Comparison of ENCODE assay signal across 20 mouse cellular contexts in genomic region chr1:127596143-127596542, GRCm38 (mm10).
DNase-seq lines count a peak whose midpoint lies in the region; ATAC-seq and TF ChIP-seq lines count a peak whose summit lies in the region.
"Had no signal": no experiment of that assay in that cellular context is flagged by ENCODE, and none has a peak within 500 bp of the region (broad histone marks: within the 10 kb centered on the region; RNA-seq: fewer than 3 reads in every experiment).

No protein-coding gene starts in this region.

- intact Hi-C loops in heart, adult 2 months (cut with DNase I): no loop called here
- intact Hi-C loops in gastrocnemius, adult 2 months (cut with DNase I): no loop called here

- peaks cover 3% of the 10 kb centered on the region; the same call in 1 of the 2 replicates for H3K36me3 ChIP-seq in heart, adult 2 months (ENCODE audit: control insufficient read depth, insufficient read depth, low read length)
- H3K36me3 ChIP-seq in heart, embryonic 11.5 days (ENCODE audit: control insufficient read depth, insufficient read depth, low read length): no peaks in the 10 kb centered on the region
- no peaks in the 10 kb centered on the region for H3K36me3 ChIP-seq in forebrain, embryonic 14.5 days (ENCODE audit: control insufficient read depth, insufficient read depth, low read length)
- H3K36me3 ChIP-seq: embryonic facial prominence, embryonic 12.5 days; forebrain, embryonic 15.5 days; hindbrain, embryonic 12.5 days; limb, embryonic 15.5 days; liver, embryonic 15.5 days had no signal

- no peak for ATAC-seq in heart, embryonic 11.5 days (replicated peaks; ENCODE audit: insufficient number of reproducible peaks, low FRiP score, low TSS enrichment)
- ATAC-seq in megakaryocyte progenitor cell, adult 5-6 weeks (replicated peaks; ENCODE audit: poor library complexity): peak; percentile 23; the same call in 1 of the 2 replicates
- ATAC-seq in forebrain, embryonic 14.5 days: no peak
- ATAC-seq: forebrain, embryonic 15.5 days; inflammation-experienced regulatory T-cells, adult 6 months; lung, postnatal 0 days had no signal

- no peaks in the 10 kb centered on the region; the same call in 1 of the 2 replicates for H3K4me1 ChIP-seq in heart, adult 2 months (ENCODE audit: control insufficient read depth, insufficient read depth, low read length)
- peaks cover 14% of the 10 kb centered on the region; the same call in 1 of the 2 replicates for H3K4me1 ChIP-seq in heart, embryonic 11.5 days (ENCODE audit: control insufficient read depth, insufficient read depth, low read length)
- no peaks in the 10 kb centered on the region for H3K4me1 ChIP-seq in forebrain, embryonic 14.5 days (ENCODE audit: control insufficient read depth, insufficient read depth, low read length)
- H3K4me1 ChIP-seq: embryonic facial prominence, embryonic 12.5 days; forebrain, embryonic 15.5 days; hindbrain, embryonic 12.5 days; limb, embryonic 15.5 days; liver, embryonic 15.5 days had no signal

- peak overlapping the region; percentile 21; the same call in 1 of the 2 replicates for H3K4me2 ChIP-seq in heart, embryonic 11.5 days
- no peak overlapping the region for H3K4me2 ChIP-seq in forebrain, embryonic 14.5 days (ENCODE audit: low read length)
- H3K4me2 ChIP-seq: embryonic facial prominence, embryonic 12.5 days; forebrain, embryonic 15.5 days; hindbrain, embryonic 12.5 days; limb, embryonic 15.5 days; liver, embryonic 15.5 days had no signal

- H3K9me3 ChIP-seq in heart, embryonic 11.5 days (replicated peaks; ENCODE audit: control insufficient read depth, low read length): no peaks in the 10 kb centered on the region
- H3K9me3 ChIP-seq in forebrain, embryonic 14.5 days (replicated peaks; ENCODE audit: control insufficient read depth, low read length): no peaks in the 10 kb centered on the region
- H3K9me3 ChIP-seq: embryonic facial prominence, embryonic 12.5 days; forebrain, embryonic 15.5 days; hindbrain, embryonic 12.5 days; limb, embryonic 15.5 days; liver, embryonic 15.5 days had no signal

- whole genome bisulfite sequencing in heart, adult 2 months: 54% methylated on average over 4 of the region's 4 CpGs
- WGBS in heart, embryonic 11.5 days (ENCODE audit: insufficient replicate concordance): 62% methylated on average over 4 of the region's 4 CpGs
- 88% methylated on average over 4 of the region's 4 CpGs for WGBS in forebrain, embryonic 14.5 days

- TF ChIP-seq EP300 in heart, adult 2 months (IDR thresholded peaks at IDR 0.05; ENCODE audit: insufficient read depth, low read depth, low read length): no peak

- no peak overlapping the region for H3K4me3 ChIP-seq in heart, adult 2 months
- no peak overlapping the region for H3K4me3 ChIP-seq in heart, embryonic 11.5 days (ENCODE audit: low read depth, low read length)
- no peak overlapping the region for H3K4me3 ChIP-seq in gastrocnemius, adult 2 months
- no peak overlapping the region for H3K4me3 ChIP-seq in forebrain, embryonic 14.5 days (ENCODE audit: low read depth, low read length)
- H3K4me3 ChIP-seq: embryonic facial prominence, embryonic 12.5 days; erythroblast, embryonic 14.5 days; forebrain, embryonic 15.5 days; hindbrain, embryonic 12.5 days; limb, embryonic 15.5 days; liver, embryonic 15.5 days had no signal

- no peak for TF ChIP-seq CTCF in heart, adult 2 months (IDR thresholded peaks at IDR 0.05)
- TF ChIP-seq CTCF in gastrocnemius, adult 2 months (IDR thresholded peaks at IDR 0.05): no peak

- TF ChIP-seq POLR2A in heart, adult 2 months (IDR thresholded peaks at IDR 0.05; ENCODE audit: insufficient read depth, low read depth, low read length): no peak

- no peaks in the 10 kb centered on the region for H3K79me2 ChIP-seq in heart, adult 2 months (replicated peaks; ENCODE audit: control insufficient read depth, insufficient read depth, low read length)

- no peaks in the 10 kb centered on the region for H3K27me3 ChIP-seq in heart, adult 2 months (ENCODE audit: control insufficient read depth, insufficient read depth, low read length)
- no peaks in the 10 kb centered on the region for H3K27me3 ChIP-seq in heart, embryonic 11.5 days (ENCODE audit: control insufficient read depth, insufficient read depth, low read length)
- H3K27me3 ChIP-seq in forebrain, embryonic 14.5 days (replicated peaks; ENCODE audit: control insufficient read depth, insufficient read depth, low read length): no peaks in the 10 kb centered on the region
- H3K27me3 ChIP-seq: embryonic facial prominence, embryonic 12.5 days; forebrain, embryonic 15.5 days; hindbrain, embryonic 12.5 days; limb, embryonic 15.5 days; liver, embryonic 15.5 days had no signal

- peak overlapping the region; percentile 60 for H3K27ac ChIP-seq in heart, adult 2 months
- H3K27ac ChIP-seq in heart, embryonic 11.5 days (ENCODE audit: low read depth, low read length): peak overlapping the region; percentile 54
- no peak overlapping the region for H3K27ac ChIP-seq in gastrocnemius, adult 2 months
- no peak overlapping the region for H3K27ac ChIP-seq in forebrain, embryonic 14.5 days (ENCODE audit: low read depth, low read length)
- H3K27ac ChIP-seq: embryonic facial prominence, embryonic 12.5 days; forebrain, embryonic 15.5 days; hindbrain, embryonic 12.5 days; limb, embryonic 15.5 days; liver, embryonic 15.5 days had no signal

- H3K9ac ChIP-seq in heart, adult 2 months (ENCODE audit: low read depth, low read length): no peak overlapping the region; the same call in 1 of the 2 replicates
- H3K9ac ChIP-seq in heart, embryonic 11.5 days (ENCODE audit: low read depth, low read length): no peak overlapping the region
- no peak overlapping the region for H3K9ac ChIP-seq in forebrain, embryonic 14.5 days (ENCODE audit: low read length)
- H3K9ac ChIP-seq: embryonic facial prominence, embryonic 12.5 days; forebrain, embryonic 15.5 days; hindbrain, embryonic 12.5 days; limb, embryonic 15.5 days; liver, embryonic 15.5 days had no signal

- no peak for DNase-seq in heart, adult 2 months
- no peak for DNase-seq in heart, postnatal 4 days
- peak; percentile 32 to 38 for DNase-seq in B cell, adult 2 months
- no peak for DNase-seq in gastrocnemius, adult 2 months
- DNase-seq in forebrain, embryonic 14.5 days (ENCODE audit: low spot score): no peak
- DNase-seq: cerebellum, adult 9-10 months; kidney, adult 2 months; kidney, postnatal 25 days; right cerebral cortex, postnatal 4 days; thymus, postnatal 36 days had no signal

Comparison
In these comparisons a context has a peak if more than half of its experiments do, and no peak if none do; other contexts are left out.
1. DNase-seq: peak in B cell, adult 2 months (2 of 2); none in heart, adult 2 months (0 of 2), heart, postnatal 4 days (single experiment), gastrocnemius, adult 2 months (single experiment) and forebrain, embryonic 14.5 days (single experiment).
2. H3K27ac ChIP-seq: peak in heart, adult 2 months (single experiment) and heart, embryonic 11.5 days (single experiment); none in gastrocnemius, adult 2 months (single experiment) and forebrain, embryonic 14.5 days (single experiment).